Mouse (Mus musculus) small intestine, adult 2 months (tissue): ENCODE data around the gene Armc2. TPM values are rescaled to one million over a fixed set of nuclear protein-coding genes. Genes with fewer than 3 reads are reported as not detected.

ENCODE experiments used
- H3K27ac ChIP-seq: fragments of 200-500 bp; 2 replicates; pipeline ENCODE4 v1.5.1; 2012; ENCODE audit warnings: low read depth, low read length, control low read depth, inconsistent platforms; ENCODE audit not compliant: insufficient read depth
- H3K27me3 ChIP-seq: fragments of 200-500 bp; 2 replicates; pipeline ENCODE4 v1.6.1; 2012; ENCODE audit warnings: mild to moderate bottlenecking, moderate library complexity, low read length, inconsistent platforms; ENCODE audit not compliant: control insufficient read depth, insufficient read depth
- H3K36me3 ChIP-seq: fragments of 200-500 bp; 2 replicates; pipeline ENCODE4 v1.6.1; 2012; ENCODE audit warnings: mild to moderate bottlenecking, low read length, control low read depth, inconsistent platforms; ENCODE audit not compliant: control insufficient read depth, insufficient read depth
- H3K4me1 ChIP-seq: fragments of 200-500 bp; 2 replicates; pipeline ENCODE4 v1.6.1; 2012; ENCODE audit warnings: low read length, inconsistent platforms, mixed read lengths; ENCODE audit not compliant: control insufficient read depth, insufficient read depth, insufficient read length
- H3K4me3 ChIP-seq: fragments of 200-500 bp; 2 replicates; pipeline ENCODE4 v1.5.1; 2012; ENCODE audit warnings: low read depth, mild to moderate bottlenecking, control low read depth, inconsistent platforms, low read length, moderate library complexity
- CTCF ChIP-seq: fragments of 200-500 bp; IDR thresholded peaks from 2 replicates; pipeline ENCODE4 v1.5.1; 2012; ENCODE audit warnings: low read depth, mild to moderate bottlenecking, control low read depth, inconsistent platforms, low read length, moderate library complexity, mixed read lengths; ENCODE audit not compliant: insufficient replicate concordance, insufficient read length; ENCODE audit errors: extremely low read depth
- POLR2A ChIP-seq: fragments of 200-500 bp; IDR thresholded peaks from 2 replicates; pipeline ENCODE4 v1.6.1; 2012; ENCODE audit warnings: low read depth, mild to moderate bottlenecking, control low read depth, inconsistent platforms, low read length, moderate library complexity
- WGBS: fragments of 180-500 bp; shearing (Covaris S2); methylation state at CpG from one replicate; pipeline ENCODE4 v1.1.7; 2018; 5-methylcytosine and 5-hydroxymethylcytosine counted together
- polyA plus RNA-seq: library from polyadenylated mRNA; depleted of rRNA; stranded (reverse); fragments of >200 nt; gene quantifications from 2 replicates; pipeline ENCODE4 v1.2.3, GENCODE M21; 2012

Armc2 gene
- polyA plus RNA-seq, 1 experiment = 0.60 TPM

DNA sequence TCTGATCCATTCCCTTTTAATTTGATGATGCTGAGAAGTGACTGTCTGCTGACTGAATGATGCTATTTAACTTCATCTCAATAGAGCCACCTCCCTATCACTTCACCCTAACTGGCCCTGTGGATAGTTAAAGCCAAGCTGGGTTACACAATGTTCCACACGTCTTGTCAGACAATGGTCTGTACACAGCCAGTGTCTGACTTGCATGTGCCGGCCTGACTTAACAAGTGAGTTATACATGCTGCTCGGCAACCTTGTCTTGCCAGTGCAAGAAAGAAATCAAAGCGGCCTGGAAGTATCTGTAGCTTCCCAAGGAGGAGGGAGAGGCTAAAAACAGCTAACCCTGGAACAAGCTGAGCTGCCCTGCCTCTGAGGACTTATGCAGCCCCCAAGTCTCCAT, 136.8 kb downstream of the Armc2 start:
- H3K27me3 ChIP-seq = no peaks in the 10 kb centered on the region
- no peaks in the 10 kb centered on the region for H3K4me1 ChIP-seq
- TF ChIP-seq POLR2A (no peak), CTCF (no peak)
- H3K27ac ChIP-seq = no peak overlapping the region
- H3K4me3 ChIP-seq = no peak overlapping the region
- 80% methylated on average over 4 of the region's 4 CpGs for WGBS
- H3K36me3 ChIP-seq = no peaks in the 10 kb centered on the region

GRCm38 (mm10) chr10:41880777-41881176, 137.5 kb downstream of the Armc2 start:
- Histone ChIP-seq H3K36me3 (no peaks in the 10 kb centered on the region), H3K4me3 (no peak overlapping the region), H3K27ac (no peak overlapping the region), H3K27me3 (no peaks in the 10 kb centered on the region), H3K4me1 (no peaks in the 10 kb centered on the region)
- WGBS = 46% methylated on average over 1 of the region's 1 CpGs
- TF ChIP-seq CTCF = no peak
- TF ChIP-seq POLR2A = no peak

GRCm38 (mm10) chr10:41880206-41880605, 138.0 kb downstream of the Armc2 start:
- TF ChIP-seq CTCF (no peak), POLR2A (no peak)
- H3K27ac ChIP-seq = no peak overlapping the region
- no peaks in the 10 kb centered on the region for H3K36me3 ChIP-seq
- WGBS = 54% methylated on average over 4 of the region's 4 CpGs
- H3K4me1 ChIP-seq = no peaks in the 10 kb centered on the region
- H3K27me3 ChIP-seq = no peaks in the 10 kb centered on the region
- no peak overlapping the region for H3K4me3 ChIP-seq

- Histone ChIP-seq H3K4me1 (no peaks in the 10 kb centered on the region), H3K36me3 (no peaks in the 10 kb centered on the region), H3K27me3 (no peaks in the 10 kb centered on the region), H3K4me3 (no peak overlapping the region), H3K27ac (no peak overlapping the region)
- TF ChIP-seq POLR2A = no peak
- no peak for TF ChIP-seq CTCF
- 86% methylated on average over 1 of the region's 1 CpGs for WGBS
These were observed 138.6 kb downstream of the Armc2 start for GRCm38 (mm10) chr10:41879675-41880074.

DNA sequence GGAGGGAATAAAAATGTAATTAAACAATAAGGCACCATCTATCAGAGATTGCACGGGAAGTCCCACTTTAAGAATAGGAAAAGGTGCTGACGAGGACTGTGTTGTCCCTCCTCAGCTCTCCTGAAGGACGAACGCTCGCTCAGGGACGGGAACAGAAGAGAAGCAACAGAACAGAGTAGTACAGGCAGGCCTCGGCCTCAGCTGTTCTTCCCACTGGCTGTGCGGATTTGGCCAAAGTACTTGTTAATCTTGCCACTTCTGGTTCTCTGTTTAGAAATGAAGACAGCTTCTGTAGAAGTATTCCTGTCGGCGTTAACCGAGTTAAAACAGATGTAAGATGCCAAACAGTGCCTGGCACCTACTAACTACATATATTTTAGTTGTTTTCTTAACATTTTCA, 139.9 kb downstream of the Armc2 start:
- Histone ChIP-seq H3K27ac (no peak overlapping the region), H3K27me3 (no peaks in the 10 kb centered on the region), H3K36me3 (no peaks in the 10 kb centered on the region), H3K4me3 (no peak overlapping the region), H3K4me1 (no peaks in the 10 kb centered on the region)
- TF ChIP-seq POLR2A (no peak), CTCF (no peak)
- 87% methylated on average over 11 of the region's 11 CpGs for WGBS

- H3K27ac ChIP-seq = no peak overlapping the region
- TF ChIP-seq POLR2A (no peak), CTCF (no peak)
These were observed 142.6 kb downstream of the Armc2 start for GRCm38 (mm10) chr10:41875624-41876023.

DNA sequence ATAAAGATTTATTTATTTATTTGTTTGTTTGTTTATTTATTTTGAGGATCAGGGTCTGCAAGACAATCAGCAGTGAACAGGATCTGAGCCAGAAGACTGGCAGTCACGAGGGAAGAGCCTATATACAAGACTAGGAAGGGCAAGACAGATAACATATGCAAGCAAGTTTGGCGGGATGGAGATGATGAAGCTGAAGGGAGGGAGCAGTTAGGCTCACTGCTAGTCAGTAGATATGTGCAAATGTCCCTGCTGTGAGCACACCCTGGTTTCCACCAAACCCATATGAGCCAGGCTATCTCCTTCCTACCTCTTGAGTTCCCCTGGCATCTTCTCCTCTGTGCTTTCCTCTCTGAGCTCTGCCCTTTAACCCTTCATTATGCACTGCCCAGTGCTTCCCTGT, 146.7 kb downstream of the Armc2 start:
- 76% methylated on average over 2 of the region's 2 CpGs for WGBS
- no peaks in the 10 kb centered on the region for H3K36me3 ChIP-seq
- no peaks in the 10 kb centered on the region for H3K27me3 ChIP-seq
- H3K4me1 ChIP-seq = peaks cover 8% of the 10 kb centered on the region; the same call in 1 of the 2 replicates
- no peak overlapping the region for H3K27ac ChIP-seq
- no peak overlapping the region for H3K4me3 ChIP-seq
- TF ChIP-seq POLR2A = no peak
- TF ChIP-seq CTCF = no peak

More at GRCm38 (mm10) chr10:41875624-41876023, 142.6 kb downstream of the Armc2 start:
- H3K4me1 ChIP-seq = no peaks in the 10 kb centered on the region; the same call in 1 of the 2 replicates
- H3K36me3 ChIP-seq = no peaks in the 10 kb centered on the region
- H3K27me3 ChIP-seq = no peaks in the 10 kb centered on the region
- H3K4me3 ChIP-seq = no peak overlapping the region
